Mouse (Mus musculus): ENCODE measurements at regions not wholly inside any gene's neighbourhood (a gene's known extent, or its start where the extent isn't known, plus 50 kb on each side); places are given as distances from the start of the nearest gene placed in this dataset.
A peak's percentile ranks its signal among the peaks of the same experiment; 100 is the strongest.
"Not testable (repeated sequence)": the region's sequence is repeated elsewhere in the genome, so short reads cannot be mapped to it uniquely, and the experiment has no call there.

- not testable (repeated sequence) for DNase-seq (ENCODE audit: low read depth, low spot score)
Observed at GRCm38 (mm10) chr1:48652545-48652944, 1759.9 kb upstream of the Slc39a10 start.

- no peak for DNase-seq (ENCODE audit: low read depth, low spot score)
Observed at GRCm38 (mm10) chr1:48651387-48651786, 1758.7 kb upstream of the Slc39a10 start.

- peak; percentile 11 for DNase-seq (ENCODE audit: low read depth, low spot score)
Observed at GRCm38 (mm10) chr1:48617156-48617555, 1724.5 kb upstream of the Slc39a10 start.

GRCm38 (mm10) chr1:48609026-48609425 is 1716.4 kb upstream of the Slc39a10 start:
- DNase-seq (ENCODE audit: low read depth, low spot score), result peak; percentile 76

Data from telencephalon, adult 2 months (tissue).